Mouse (Mus musculus) ES-E14 (cell line): ENCODE data around the gene Ndufa5. TPM values are rescaled to one million over a fixed set of nuclear protein-coding genes. Genes with fewer than 3 reads are reported as not detected.

Source experiments
- DNase-seq: peaks from one replicate; pipeline ENCODE4 v3.0.0-alpha.2; 2013; ENCODE audit warnings: low read depth, low spot score
- H3K27ac ChIP-seq: 2 replicates; pipeline ENCODE4 v1.5.1; 2012; ENCODE audit warnings: low read depth, mild to moderate bottlenecking, low read length, moderate library complexity, mixed read lengths; ENCODE audit not compliant: poor library complexity, insufficient read depth, severe bottlenecking
- H3K36me3 ChIP-seq: 2 replicates; pipeline ENCODE4 v1.6.1; 2012; ENCODE audit warnings: mild to moderate bottlenecking, low read length, moderate library complexity, mixed read lengths; ENCODE audit not compliant: control insufficient read depth, poor library complexity, insufficient read depth, severe bottlenecking
- H3K4me1 ChIP-seq, 2 experiments: fragments of 150-350 bp in 1 of 2; sonication (generic) in 1 of 2; 2 replicates each; pipeline ENCODE4 v1.6.1; 2012; ENCODE audit warnings: low read length in 2 of 2, mild to moderate bottlenecking in 1 of 2, mixed read lengths in 1 of 2; ENCODE audit not compliant: control insufficient read depth in 2 of 2, insufficient read depth in 2 of 2, poor library complexity in 1 of 2
- H3K4me3 ChIP-seq, 2 experiments: fragments of 150-350 bp in 1 of 2; sonication (generic) in 1 of 2; 2 replicates each; pipeline ENCODE4 v1.5.1; 2012; ENCODE audit warnings: low read length in 2 of 2, low read depth in 1 of 2, mild to moderate bottlenecking in 1 of 2, mixed read lengths in 1 of 2; ENCODE audit not compliant: insufficient read depth in 1 of 2, poor library complexity in 1 of 2, severe bottlenecking in 1 of 2
- H3K9ac ChIP-seq: 2 replicates; pipeline ENCODE4 v1.6.1; 2012; ENCODE audit warnings: low read depth, mild to moderate bottlenecking, low read length, mixed read lengths; ENCODE audit not compliant: poor library complexity, insufficient read depth, severe bottlenecking
- H3K9me3 ChIP-seq: fragments of 150-350 bp; sonication (generic); 2 replicates; pipeline ENCODE4 v1.6.1; 2012; ENCODE audit warnings: low read depth, mild to moderate bottlenecking, low read length; ENCODE audit not compliant: control insufficient read depth, insufficient read depth
- CHD2 ChIP-seq: IDR thresholded peaks from 2 replicates; pipeline ENCODE4 v1.6.1; 2014; ENCODE audit warnings: mild to moderate bottlenecking, low read depth, low read length, inconsistent platforms
- HCFC1 ChIP-seq: IDR thresholded peaks from 2 replicates; pipeline ENCODE4 v1.6.1; 2012; ENCODE audit warnings: low read length, inconsistent platforms, borderline replicate concordance; ENCODE audit not compliant: insufficient read depth
- MAFK ChIP-seq: IDR thresholded peaks from 2 replicates; pipeline ENCODE4 v1.6.1; 2014; ENCODE audit warnings: mild to moderate bottlenecking, low read depth, low read length, inconsistent platforms; ENCODE audit not compliant: insufficient read depth
- ZC3H11A ChIP-seq: IDR thresholded peaks from 2 replicates; pipeline ENCODE4 v1.6.1; 2012; ENCODE audit warnings: low read depth, mild to moderate bottlenecking, inconsistent platforms, low read length, borderline replicate concordance
- ZNF384 ChIP-seq: IDR thresholded peaks from 2 replicates; pipeline ENCODE4 v1.6.1; 2012; ENCODE audit warnings: low read depth, low read length, inconsistent platforms
- in situ Hi-C, 2 experiments: fragments of 600-800 bp; cut with MboI; formaldehyde crosslinking; loops; one replicate each; pipeline ENCODE4 v1.15.1; 2025; ENCODE audit warnings: low sequenced_read_pairs in 2 of 2, inconsistent platforms in 1 of 2; ENCODE audit not compliant: unreplicated experiment in 2 of 2
- total RNA-seq: library from RNA; depleted of rRNA; stranded (reverse); fragments of 300-350 nt; gene quantifications from 2 replicates; pipeline ENCODE4 v1.2.3, GENCODE M21; 2012

Gene Ndufa5
- total RNA-seq, 1 experiment, result 182 TPM

- Histone ChIP-seq H3K4me1 (no peaks in the 10 kb centered on the region), H3K36me3 (no peaks in the 10 kb centered on the region), H3K9ac (no peak overlapping the region), H3K27ac (no peak overlapping the region), H3K4me3 (no peak overlapping the region), H3K9me3 (no peaks in the 10 kb centered on the region)
- TF ChIP-seq CHD2, result no peak
- no peak for TF ChIP-seq ZNF384
- no peak for TF ChIP-seq MAFK
- no peak for TF ChIP-seq ZC3H11A
- no peak for TF ChIP-seq HCFC1
- no peak for DNase-seq
- in situ Hi-C loops, result no loop called here
Observed at GRCm38 (mm10) chr6:24555488-24555887, 27.7 kb upstream of the Ndufa5 start.

GRCm38 (mm10) chr6:24554427-24555086 lies 26.7 kb upstream of the Ndufa5 start:
- TF ChIP-seq CHD2 (no peak), MAFK (no peak), ZC3H11A (no peak), HCFC1 (no peak), ZNF384 (no peak)
- in situ Hi-C loops, result no loop called here
- no peaks in the 10 kb centered on the region for H3K9me3 ChIP-seq

DNA sequence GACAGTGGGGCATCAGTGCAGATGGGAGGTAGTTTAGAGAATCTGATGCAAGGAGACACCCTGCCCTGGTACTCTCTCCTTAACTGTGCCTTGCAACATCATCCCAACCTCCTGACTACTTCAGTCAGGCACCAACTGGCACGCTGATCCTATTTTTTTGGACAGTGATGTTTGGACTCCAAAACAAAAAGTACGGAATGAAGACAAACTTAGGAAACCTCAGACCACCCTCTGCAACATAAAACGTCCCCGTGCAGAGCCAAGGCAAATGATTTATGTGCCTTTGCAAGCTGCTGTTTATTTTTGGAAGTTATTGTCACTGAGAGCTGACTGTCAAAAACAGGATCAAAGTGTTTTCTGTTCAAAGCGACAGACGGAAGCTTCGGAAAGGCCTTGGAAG lies 24.2 kb upstream of the Ndufa5 start:
- no peak overlapping the region for H3K4me3 ChIP-seq
- no peak overlapping the region for H3K27ac ChIP-seq
- no peaks in the 10 kb centered on the region for H3K4me1 ChIP-seq
- no peaks in the 10 kb centered on the region for H3K36me3 ChIP-seq
- in situ Hi-C loops, result no loop called here
- no peaks in the 10 kb centered on the region for H3K9me3 ChIP-seq
- TF ChIP-seq CHD2 (no peak), MAFK (no peak), ZC3H11A (no peak), HCFC1 (no peak), ZNF384 (no peak)
- H3K9ac ChIP-seq, result no peak overlapping the region
- no peak for DNase-seq

More at GRCm38 (mm10) chr6:24554427-24555086, 26.7 kb upstream of the Ndufa5 start:
- no peaks in the 10 kb centered on the region for H3K36me3 ChIP-seq
- no peak overlapping the region for H3K27ac ChIP-seq
- H3K9ac ChIP-seq, result no peak overlapping the region
- H3K4me3 ChIP-seq, result no peak overlapping the region
- no peak for DNase-seq
- no peaks in the 10 kb centered on the region for H3K4me1 ChIP-seq

GRCm38 (mm10) chr6:24549801-24550200 lies 22.0 kb upstream of the Ndufa5 start:
- Histone ChIP-seq H3K36me3 (no peaks in the 10 kb centered on the region), H3K4me1 (no peaks in the 10 kb centered on the region), H3K4me3 (no peak overlapping the region), H3K9ac (no peak overlapping the region), H3K27ac (no peak overlapping the region), H3K9me3 (no peaks in the 10 kb centered on the region)
- in situ Hi-C loops, result no loop called here
- no peak for DNase-seq
- no peak for TF ChIP-seq CHD2
- no peak for TF ChIP-seq ZC3H11A
- no peak for TF ChIP-seq HCFC1
- no peak for TF ChIP-seq MAFK
- no peak for TF ChIP-seq ZNF384
